Mouse (Mus musculus) adrenal gland, adult (tissue): ENCODE data around the gene Trim65.

ENCODE experiments used
- DNase-seq, 2 experiments: peaks; one replicate each; pipeline ENCODE4 v3.0.0; 2022 to 2023; ENCODE audit warnings: low spot score in 1 of 2; ENCODE audit not compliant: inconsistent age in 2 of 2

Trim65 gene

GRCm38 (mm10) chr11:116072608-116073007 is 58.3 kb downstream of the Trim65 start:
- DNase-seq, result no peak
